Mouse (Mus musculus) embryonic facial prominence, embryonic 12.5 days (tissue): ENCODE measurements around the gene Cyp26c1. TPM values are rescaled to one million over a fixed set of nuclear protein-coding genes. Genes with fewer than 3 reads are reported as not detected.
A peak's percentile ranks its signal among the peaks of the same experiment; 100 is the strongest.

ENCODE experiments used
- ATAC-seq: fragments of 200-750 bp; cut with Nextera tagmentation; 2 replicates; pipeline ENCODE4 v1.8.0; 2017; ENCODE audit not compliant: insufficient number of reproducible peaks, insufficient read depth, low FRiP score, low TSS enrichment
- H3K27ac ChIP-seq: fragments of 300-500 bp; sonication (generic); 2 replicates; pipeline ENCODE4 v1.5.1; 2016; ENCODE audit warnings: mild to moderate bottlenecking
- H3K27me3 ChIP-seq: fragments of 300-500 bp; sonication (generic); 2 replicates; pipeline ENCODE4 v1.6.1; 2016; ENCODE audit warnings: mild to moderate bottlenecking, moderate library complexity
- H3K36me3 ChIP-seq: fragments of 300-500 bp; sonication (generic); 2 replicates; pipeline ENCODE4 v1.6.1; 2016; ENCODE audit warnings: mild to moderate bottlenecking
- H3K4me1 ChIP-seq: fragments of 300-500 bp; sonication (generic); 2 replicates; pipeline ENCODE4 v1.6.1; 2016
- H3K4me2 ChIP-seq: fragments of 300-500 bp; sonication (generic); replicated peaks from 2 replicates; pipeline ENCODE4 v1.6.1; 2016; ENCODE audit warnings: mild to moderate bottlenecking, moderate library complexity
- H3K4me3 ChIP-seq: fragments of 300-500 bp; sonication (generic); 2 replicates; pipeline ENCODE4 v1.5.1; 2016; ENCODE audit warnings: mild to moderate bottlenecking
- H3K9ac ChIP-seq: fragments of 300-500 bp; sonication (generic); 2 replicates; pipeline ENCODE4 v1.6.1; 2016; ENCODE audit warnings: mild to moderate bottlenecking, moderate library complexity
- H3K9me3 ChIP-seq: fragments of 300-500 bp; sonication (generic); 2 replicates; pipeline ENCODE4 v1.6.1; 2016; ENCODE audit warnings: mild to moderate bottlenecking, moderate library complexity
- whole genome bisulfite sequencing: fragments of 180-500 bp; shearing (Covaris S2); methylation state at CpG from one replicate; pipeline ENCODE4 v1.1.7; 2016; 5-methylcytosine and 5-hydroxymethylcytosine counted together
- polyA plus RNA-seq: library from polyadenylated mRNA; unstranded; fragments of >200 nt; fragmentation: Nextera tagmentation; extraction: Ambion mirVana; gene quantifications from 2 replicates; pipeline ENCODE4 v1.2.1, GENCODE M21; 2016

Cyp26c1 gene
- polyA plus RNA-seq, 1 experiment from 2014 or later, result 1.0 TPM

DNA sequence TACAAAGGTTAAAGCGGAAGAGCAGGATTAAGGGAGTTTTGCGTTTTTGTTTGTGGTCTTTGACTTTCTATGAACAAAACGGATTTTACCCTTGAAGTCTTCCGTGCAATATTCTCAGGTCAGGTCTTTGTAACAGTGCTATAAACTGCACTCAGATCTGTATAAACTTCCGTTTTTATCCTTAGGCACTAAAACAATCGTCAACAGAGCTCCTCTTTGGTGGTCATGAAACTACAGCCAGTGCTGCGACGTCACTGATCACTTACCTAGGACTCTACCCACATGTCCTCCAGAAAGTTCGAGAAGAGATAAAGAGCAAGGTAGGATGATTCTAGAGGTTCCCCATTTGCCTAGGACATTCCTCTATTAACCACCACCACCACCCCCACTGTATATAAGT lies 14.3 kb downstream of the Cyp26c1 start:
- H3K36me3 ChIP-seq, result no peaks in the 10 kb centered on the region
- no peak overlapping the region for H3K27ac ChIP-seq
- no peak overlapping the region for H3K4me3 ChIP-seq
- peak overlapping the region; percentile 1; the same call in 1 of the 2 replicates for H3K4me2 ChIP-seq
- no peak overlapping the region for H3K9ac ChIP-seq
- no peak for ATAC-seq
- 20% methylated on average over 9 of the region's 9 CpGs for whole genome bisulfite sequencing
- H3K4me1 ChIP-seq, result peaks cover 26% of the 10 kb centered on the region
- peaks cover 81% of the 10 kb centered on the region for H3K27me3 ChIP-seq
- H3K9me3 ChIP-seq, result no peaks in the 10 kb centered on the region

DNA sequence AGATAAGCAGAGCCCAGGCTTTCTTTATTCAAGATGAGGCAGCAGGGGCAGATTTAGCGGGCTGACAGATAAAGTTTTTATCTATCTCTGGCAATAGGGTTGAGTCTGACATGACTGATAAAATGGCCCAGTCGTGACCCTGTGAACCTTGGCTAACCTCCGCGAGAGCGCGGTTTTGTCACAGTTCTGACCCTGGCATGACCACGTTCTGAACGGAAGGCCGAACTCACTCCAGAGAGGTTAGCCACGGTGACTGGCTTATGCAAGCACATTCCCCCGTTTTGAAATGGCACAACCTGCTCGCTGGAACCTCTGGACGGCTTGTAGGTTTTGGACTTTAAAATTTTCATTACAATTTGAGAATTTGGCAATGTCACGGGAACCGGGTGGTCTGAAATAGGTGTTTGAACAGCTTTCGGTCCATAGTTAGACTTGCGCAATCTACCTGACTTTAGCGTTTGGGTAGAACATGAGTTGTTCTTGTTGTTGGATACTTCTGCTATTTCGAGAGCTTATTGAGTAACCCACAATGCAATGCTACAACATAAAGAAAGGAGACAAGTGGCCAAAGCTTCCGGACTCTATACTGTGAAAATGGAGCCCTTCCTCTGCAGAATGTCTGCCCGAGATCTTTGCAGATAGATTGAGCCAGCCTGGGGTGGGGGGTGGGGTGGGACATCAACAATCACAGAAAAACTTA lies 17.1 kb downstream of the Cyp26c1 start:
- Histone ChIP-seq H3K36me3 (no peaks in the 10 kb centered on the region), H3K9me3 (no peaks in the 10 kb centered on the region), H3K9ac (no peak overlapping the region), H3K4me2 (no peak overlapping the region), H3K4me3 (no peak overlapping the region), H3K4me1 (peaks cover 15% of the 10 kb centered on the region; the same call in 1 of the 2 replicates), H3K27ac (no peak overlapping the region), H3K27me3 (peaks cover 54% of the 10 kb centered on the region)
- no peak for ATAC-seq
- WGBS, result 75% methylated on average over 21 of the region's 21 CpGs

DNA sequence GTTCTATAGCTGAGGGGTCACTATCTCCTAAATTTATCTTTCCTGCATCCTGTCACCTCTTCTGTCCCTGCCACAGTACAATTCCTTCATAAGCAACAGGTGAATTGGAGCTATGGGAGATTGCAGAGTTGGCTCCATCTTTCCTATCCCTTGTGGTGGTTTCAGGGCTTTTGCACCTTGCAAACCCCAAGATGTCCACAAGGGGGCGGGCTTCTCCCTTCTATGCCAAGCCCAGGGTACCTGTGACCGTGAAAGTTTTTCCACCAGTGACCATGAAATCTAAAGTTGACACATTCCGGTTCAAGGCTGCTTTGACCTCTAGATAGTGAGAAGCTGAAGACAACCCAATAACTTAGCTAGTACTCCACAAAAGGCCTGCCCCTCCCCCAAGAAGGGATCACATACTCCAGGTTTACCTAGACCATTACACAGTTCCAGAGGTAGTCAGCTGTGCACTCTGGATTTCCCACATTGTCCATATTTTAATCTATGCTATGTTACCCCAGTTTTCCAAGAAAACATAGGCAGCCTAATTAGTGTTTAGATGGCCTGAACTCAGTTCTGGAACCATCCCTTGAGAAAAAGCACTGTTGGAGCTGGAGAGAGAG lies 18.6 kb downstream of the Cyp26c1 start:
- Histone ChIP-seq H3K4me2 (no peak overlapping the region), H3K36me3 (no peaks in the 10 kb centered on the region), H3K27me3 (peaks cover 45% of the 10 kb centered on the region), H3K4me1 (0 out of 2 replicates have a peak, but pooled peaks cover under 1% of the 10 kb centered on the region), H3K27ac (no peak overlapping the region), H3K9ac (no peak overlapping the region), H3K9me3 (no peaks in the 10 kb centered on the region), H3K4me3 (no peak overlapping the region)
- no peak; the same call in 1 of the 2 replicates for ATAC-seq
- WGBS, result 10% methylated on average over 3 of the region's 3 CpGs

DNA sequence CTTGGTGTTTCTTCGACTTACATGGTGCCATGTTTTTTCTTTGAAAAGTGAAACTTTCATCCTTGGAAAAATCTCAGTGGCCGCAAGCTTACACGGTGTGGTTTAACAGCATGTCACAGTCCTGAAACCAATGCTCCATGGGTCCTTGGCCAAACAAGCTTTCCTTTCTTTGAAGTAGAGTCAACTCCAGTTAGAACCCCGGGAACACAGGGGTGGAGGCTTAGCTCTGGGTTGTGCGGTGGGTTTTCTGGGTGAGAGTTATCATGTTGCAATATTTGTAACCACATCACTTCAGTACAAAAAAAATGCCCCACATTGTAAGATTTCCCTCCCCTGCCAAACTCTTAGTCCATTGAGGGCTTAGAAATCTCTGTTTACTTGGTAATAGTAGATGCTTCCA lies 20.3 kb downstream of the Cyp26c1 start:
- peaks cover 28% of the 10 kb centered on the region for H3K27me3 ChIP-seq
- no peaks in the 10 kb centered on the region for H3K9me3 ChIP-seq
- H3K36me3 ChIP-seq, result no peaks in the 10 kb centered on the region
- no peaks in the 10 kb centered on the region for H3K4me1 ChIP-seq
- H3K4me3 ChIP-seq, result no peak overlapping the region
- WGBS, result 79% methylated on average over 5 of the region's 5 CpGs
- no peak overlapping the region for H3K27ac ChIP-seq
- ATAC-seq, result no peak
- no peak overlapping the region for H3K9ac ChIP-seq
- no peak overlapping the region for H3K4me2 ChIP-seq

DNA sequence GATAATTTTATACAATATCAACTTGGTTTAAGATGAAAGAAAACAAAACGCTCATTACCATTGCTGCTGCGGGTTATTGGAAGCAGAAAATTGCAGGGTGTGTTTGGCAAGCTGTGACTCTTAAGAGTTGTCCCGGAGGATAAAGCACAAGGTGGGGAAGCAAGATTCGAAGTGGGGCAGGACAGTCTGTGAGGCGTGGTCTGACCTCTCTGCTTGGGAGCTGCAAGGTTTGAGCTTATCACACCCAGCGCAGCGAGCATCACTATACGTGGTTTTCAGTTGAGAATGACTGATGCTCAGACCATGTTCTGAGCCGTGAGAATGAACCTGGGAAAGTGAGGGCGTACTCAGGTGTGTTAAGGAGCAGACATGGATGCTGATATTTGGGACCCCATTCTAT lies 29.3 kb downstream of the Cyp26c1 start:
- WGBS, result 72% methylated on average over 10 of the region's 10 CpGs
- no peak for ATAC-seq

DNA sequence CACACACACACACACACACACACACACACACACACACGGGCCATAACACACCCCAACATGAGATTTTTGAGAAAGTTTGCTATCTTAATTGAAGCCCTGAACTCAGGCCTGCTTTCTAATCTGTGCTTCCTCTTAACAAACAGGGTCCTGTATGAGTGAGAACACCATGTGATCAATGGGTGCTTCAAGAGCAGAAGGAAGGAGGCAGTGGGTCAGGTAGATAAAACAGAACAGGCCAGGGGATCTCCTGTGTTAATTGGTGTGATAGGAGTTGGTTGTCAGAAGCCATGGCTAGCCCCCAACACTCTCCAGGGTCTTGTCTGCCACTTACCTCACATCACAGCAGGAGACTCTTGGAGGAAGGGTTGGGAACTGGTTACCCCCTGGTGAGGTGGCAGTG lies 30.6 kb downstream of the Cyp26c1 start:
- Histone ChIP-seq H3K27ac (no peak overlapping the region), H3K27me3 (no peaks in the 10 kb centered on the region), H3K9ac (no peak overlapping the region), H3K4me2 (no peak overlapping the region), H3K36me3 (no peaks in the 10 kb centered on the region), H3K4me3 (no peak overlapping the region), H3K9me3 (no peaks in the 10 kb centered on the region), H3K4me1 (no peaks in the 10 kb centered on the region)
- 69% methylated on average over 1 of the region's 1 CpGs for WGBS
- ATAC-seq, result no peak

More for the DNA sequence above, 29.3 kb downstream of the Cyp26c1 start:
- no peaks in the 10 kb centered on the region for H3K9me3 ChIP-seq
- H3K4me3 ChIP-seq, result no peak overlapping the region
- no peaks in the 10 kb centered on the region for H3K4me1 ChIP-seq
- H3K27me3 ChIP-seq, result no peaks in the 10 kb centered on the region
- no peaks in the 10 kb centered on the region for H3K36me3 ChIP-seq
- no peak overlapping the region for H3K4me2 ChIP-seq
- no peak overlapping the region for H3K9ac ChIP-seq
- no peak overlapping the region for H3K27ac ChIP-seq

DNA sequence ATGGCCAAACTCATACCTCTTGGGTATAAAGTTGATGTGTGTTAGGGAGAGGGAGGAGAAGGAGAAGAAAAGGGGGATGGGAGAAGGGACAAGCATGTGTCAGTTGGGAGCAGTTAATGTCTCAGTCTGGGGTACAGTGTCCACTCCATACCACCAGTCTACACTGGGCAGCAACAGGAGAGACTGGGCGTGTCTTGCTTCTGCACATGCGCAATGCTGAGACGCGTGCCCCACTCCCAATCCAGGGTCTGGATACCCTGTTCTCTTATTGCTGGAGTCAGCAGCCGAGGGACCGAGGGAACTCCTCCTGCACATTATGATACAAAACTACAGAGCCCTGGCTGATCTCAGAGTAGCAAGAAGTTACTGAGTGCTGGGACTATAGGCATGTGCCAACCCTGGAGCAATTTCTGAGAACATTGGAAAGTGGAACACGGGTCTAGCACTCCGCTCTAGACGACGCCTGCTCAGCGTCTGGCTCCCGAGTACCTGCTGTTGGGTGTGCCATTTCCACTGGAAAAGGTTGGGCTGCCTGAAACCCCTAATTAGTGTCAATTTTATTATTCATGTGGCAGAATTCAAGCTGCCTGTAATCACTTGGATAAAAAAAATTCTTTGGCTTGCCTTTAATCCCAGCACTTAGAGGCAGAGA lies 31.3 kb downstream of the Cyp26c1 start:
- Histone ChIP-seq H3K4me2 (no peak overlapping the region), H3K36me3 (no peaks in the 10 kb centered on the region), H3K27me3 (no peaks in the 10 kb centered on the region), H3K9me3 (no peaks in the 10 kb centered on the region), H3K9ac (no peak overlapping the region), H3K27ac (no peak overlapping the region), H3K4me1 (no peaks in the 10 kb centered on the region), H3K4me3 (no peak overlapping the region)
- 70% methylated on average over 12 of the region's 12 CpGs for WGBS
- ATAC-seq, result no peak

DNA sequence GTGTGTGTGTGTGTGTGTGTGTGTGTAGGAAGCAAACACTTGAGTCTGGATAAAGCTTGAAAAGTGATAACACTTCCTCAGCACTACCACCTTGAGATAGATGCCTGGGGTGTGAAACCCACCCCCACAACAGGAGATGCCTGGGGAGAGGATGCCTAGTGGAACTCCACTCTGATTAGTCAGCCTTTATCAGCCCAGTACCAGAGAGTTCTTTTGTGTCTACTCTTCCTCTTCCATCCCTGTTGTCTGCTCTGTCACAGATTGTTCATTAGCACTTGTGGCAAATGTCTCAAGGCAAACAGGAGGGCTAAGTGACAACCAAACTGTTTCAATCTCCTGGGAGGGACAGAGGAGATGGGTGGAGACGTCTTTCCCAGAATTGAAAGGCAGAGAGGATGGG lies 33.8 kb downstream of the Cyp26c1 start:
- no peaks in the 10 kb centered on the region for H3K4me1 ChIP-seq
- no peaks in the 10 kb centered on the region for H3K9me3 ChIP-seq
- H3K4me2 ChIP-seq, result no peak overlapping the region
- ATAC-seq, result no peak
- 35% methylated on average over 1 of the region's 1 CpGs for WGBS
- H3K27me3 ChIP-seq, result no peaks in the 10 kb centered on the region
- H3K4me3 ChIP-seq, result no peak overlapping the region
- H3K27ac ChIP-seq, result no peak overlapping the region
- H3K9ac ChIP-seq, result no peak overlapping the region
- H3K36me3 ChIP-seq, result no peaks in the 10 kb centered on the region

DNA sequence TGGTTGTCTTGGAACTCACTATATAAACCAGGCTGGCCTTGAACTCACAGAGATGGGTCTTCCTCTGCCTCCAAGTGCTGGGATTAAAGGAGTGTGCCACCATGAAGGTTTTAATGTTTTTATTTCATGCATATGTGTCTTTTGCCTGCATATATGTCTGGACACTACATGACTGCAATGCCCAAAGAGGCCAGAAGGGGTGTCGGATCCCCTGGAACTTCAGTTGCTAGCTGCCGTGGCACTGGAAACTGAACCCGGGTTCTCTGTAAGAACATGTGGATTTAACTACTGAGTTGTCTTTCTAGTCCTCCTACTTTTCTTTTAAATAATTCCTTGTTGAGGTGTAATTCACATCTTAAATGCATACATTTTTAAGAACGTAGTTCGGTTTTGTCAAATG lies 39.2 kb downstream of the Cyp26c1 start:
- H3K9me3 ChIP-seq, result no peaks in the 10 kb centered on the region
- H3K36me3 ChIP-seq, result no peaks in the 10 kb centered on the region
- H3K4me1 ChIP-seq, result no peaks in the 10 kb centered on the region
- H3K4me3 ChIP-seq, result no peak overlapping the region
- no peak for ATAC-seq
- no peak overlapping the region for H3K9ac ChIP-seq
- H3K27ac ChIP-seq, result no peak overlapping the region
- no peaks in the 10 kb centered on the region for H3K27me3 ChIP-seq
- 95% methylated on average over 5 of the region's 5 CpGs for WGBS
- no peak overlapping the region for H3K4me2 ChIP-seq

DNA sequence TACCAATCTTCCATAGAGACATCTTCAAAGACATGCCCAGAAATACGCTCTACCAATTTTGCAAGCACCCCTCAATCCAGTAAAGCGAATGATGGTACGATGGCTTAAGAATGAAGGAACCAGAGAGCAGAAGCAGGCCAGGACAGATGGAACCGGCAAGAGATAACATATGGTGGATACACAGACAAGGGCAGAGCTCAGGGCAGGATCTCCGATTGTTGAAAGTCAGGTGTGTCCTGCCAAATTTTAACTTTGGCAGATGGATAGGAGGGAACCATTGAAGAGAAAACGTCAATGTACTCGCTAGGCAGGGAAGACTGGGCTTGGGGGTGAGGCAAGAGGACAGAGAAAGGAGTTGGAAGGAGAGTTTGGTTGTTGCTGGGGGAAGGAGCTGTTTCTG lies 41.2 kb downstream of the Cyp26c1 start:
- Histone ChIP-seq H3K27ac (no peak overlapping the region), H3K4me3 (no peak overlapping the region), H3K4me2 (no peak overlapping the region), H3K4me1 (no peaks in the 10 kb centered on the region), H3K27me3 (no peaks in the 10 kb centered on the region), H3K9me3 (no peaks in the 10 kb centered on the region), H3K36me3 (no peaks in the 10 kb centered on the region), H3K9ac (no peak overlapping the region)
- no peak for ATAC-seq
- WGBS, result 90% methylated on average over 7 of the region's 7 CpGs

DNA sequence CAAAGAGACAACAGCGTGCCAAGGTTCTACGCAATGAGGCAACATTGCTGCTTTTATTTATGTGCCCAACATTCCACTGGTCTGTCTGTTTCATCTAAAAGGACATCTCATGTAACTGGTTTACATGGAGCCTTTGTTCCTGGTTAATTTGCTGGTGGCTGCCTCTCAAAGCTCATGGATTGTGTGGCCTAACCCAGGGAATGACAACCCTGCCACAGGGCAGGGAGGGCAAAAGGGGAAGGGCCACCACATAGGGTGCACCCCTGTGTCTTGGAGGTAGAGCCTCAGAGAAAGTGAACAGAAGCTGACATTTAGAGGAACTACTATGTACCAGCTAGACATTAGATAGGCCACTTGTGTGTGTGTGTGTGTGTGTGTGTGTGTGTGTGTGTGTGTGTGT lies 42.0 kb downstream of the Cyp26c1 start:
- 89% methylated on average over 2 of the region's 2 CpGs for WGBS
- H3K4me3 ChIP-seq, result no peak overlapping the region
- H3K4me2 ChIP-seq, result no peak overlapping the region
- no peak for ATAC-seq
- H3K27me3 ChIP-seq, result no peaks in the 10 kb centered on the region
- H3K9me3 ChIP-seq, result no peaks in the 10 kb centered on the region
- no peak overlapping the region for H3K9ac ChIP-seq
- no peaks in the 10 kb centered on the region for H3K36me3 ChIP-seq
- H3K27ac ChIP-seq, result no peak overlapping the region
- no peaks in the 10 kb centered on the region for H3K4me1 ChIP-seq

DNA sequence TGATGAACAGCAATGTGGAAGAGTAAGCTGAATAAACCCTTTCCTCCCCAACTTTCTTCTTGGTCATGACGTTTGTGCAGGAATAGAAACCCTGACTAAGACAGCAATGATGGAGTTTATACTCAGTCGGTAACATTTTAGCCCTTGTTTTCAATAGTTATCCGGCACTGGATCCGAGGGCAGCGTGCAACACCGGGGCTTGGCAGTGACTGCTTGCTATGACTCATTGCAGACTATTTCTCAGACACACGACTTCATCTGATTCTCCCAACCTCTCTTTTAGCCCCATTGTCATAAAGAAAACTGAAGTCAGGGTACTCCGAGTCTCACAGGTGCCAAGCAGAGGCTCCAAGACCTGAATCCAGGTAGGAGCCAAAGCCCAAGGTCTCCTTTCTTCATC lies 50.0 kb downstream of the Cyp26c1 start:
- ATAC-seq, result no peak
- no peak overlapping the region for H3K4me3 ChIP-seq

More for the DNA sequence above, 50.0 kb downstream of the Cyp26c1 start:
- H3K4me2 ChIP-seq, result no peak overlapping the region
- no peaks in the 10 kb centered on the region for H3K4me1 ChIP-seq
- no peaks in the 10 kb centered on the region for H3K27me3 ChIP-seq
- H3K9me3 ChIP-seq, result no peaks in the 10 kb centered on the region
- no peak overlapping the region for H3K9ac ChIP-seq
- WGBS, result 91% methylated on average over 8 of the region's 8 CpGs
- no peaks in the 10 kb centered on the region for H3K36me3 ChIP-seq
- H3K27ac ChIP-seq, result no peak overlapping the region
